Mouse (Mus musculus): Measurements from ENCODE around the gene Oscp1. TPM values are rescaled to one million over a fixed set of nuclear protein-coding genes. Genes with fewer than 3 reads are reported as not detected.

Gene Oscp1
- polyA plus RNA-seq, 1 experiment: 11.1 TPM

GRCm38 (mm10) chr4:126109613-126110373 is 51.4 kb downstream of the Oscp1 start:
- no peak for TF ChIP-seq FOSL1 (IDR thresholded peaks at IDR 0.05; ENCODE audit: insufficient read depth, low read length, poor library complexity, severe bottlenecking)
- TF ChIP-seq USF1 (IDR thresholded peaks at IDR 0.05; ENCODE audit: low read depth): peak; percentile 41
- TF ChIP-seq MYOD1 (IDR thresholded peaks at IDR 0.05; ENCODE audit: control insufficient read depth, insufficient read length, low read depth): peak; percentile 21
- TF ChIP-seq MAX (IDR thresholded peaks at IDR 0.05): peak; percentile 34
- no peak for TF ChIP-seq MYOG (IDR thresholded peaks at IDR 0.05; ENCODE audit: control insufficient read depth, extremely low read depth, insufficient read length)
- no peak for TF ChIP-seq CEBPB (IDR thresholded peaks at IDR 0.05; ENCODE audit: low read depth)
- Histone ChIP-seq H3K36me3 (ENCODE audit: control insufficient read depth, insufficient read depth) (peaks cover 6% of the 10 kb centered on the region), H3K79me2 (ENCODE audit: control insufficient read depth, insufficient read depth) (peaks cover 86% of the 10 kb centered on the region), H3K4me3 (ENCODE audit: insufficient read depth, poor library complexity, severe bottlenecking) (no peak overlapping the region), H3ac (ENCODE audit: control insufficient read depth, insufficient read length, low read depth) (peak overlapping the region; percentile 68), H3K27me3 (ENCODE audit: control insufficient read depth, insufficient read depth, insufficient read length) (no peaks in the 10 kb centered on the region), H3K79me3 (ENCODE audit: low read depth) (peaks cover 62% of the 10 kb centered on the region)

GRCm38 (mm10) chr4:126110374-126111152 is 52.2 kb downstream of the Oscp1 start:
- no peak overlapping the region for H3K4me3 ChIP-seq (ENCODE audit: insufficient read depth, poor library complexity, severe bottlenecking)

GRCm38 (mm10) chr4:126111153-126111549 is 52.8 kb downstream of the Oscp1 start:
- H3K27me3 ChIP-seq (ENCODE audit: control insufficient read depth, insufficient read depth, insufficient read length): no peaks in the 10 kb centered on the region
- peaks cover 58% of the 10 kb centered on the region for H3K79me3 ChIP-seq (ENCODE audit: low read depth)
- TF ChIP-seq CTCF (IDR thresholded peaks at IDR 0.05; ENCODE audit: control insufficient read depth, insufficient read depth, insufficient read length): no peak
- no peak for TF ChIP-seq USF1 (IDR thresholded peaks at IDR 0.05; ENCODE audit: low read depth)
- TF ChIP-seq CEBPB (IDR thresholded peaks at IDR 0.05; ENCODE audit: low read depth): no peak
- TF ChIP-seq MAX (IDR thresholded peaks at IDR 0.05): no peak
- peak; percentile 94 for TF ChIP-seq MYOD1 (IDR thresholded peaks at IDR 0.05; ENCODE audit: control insufficient read depth, insufficient read length, low read depth)
- TF ChIP-seq FOSL1 (IDR thresholded peaks at IDR 0.05; ENCODE audit: insufficient read depth, low read length, poor library complexity, severe bottlenecking): no peak
- no peak for TF ChIP-seq MYOG (IDR thresholded peaks at IDR 0.05; ENCODE audit: control insufficient read depth, extremely low read depth, insufficient read length)
- peaks cover 86% of the 10 kb centered on the region for H3K79me2 ChIP-seq (ENCODE audit: control insufficient read depth, insufficient read depth)
- peak overlapping the region; percentile 9 for H3ac ChIP-seq (ENCODE audit: control insufficient read depth, insufficient read length, low read depth)
- no peak overlapping the region for H3K4me3 ChIP-seq (ENCODE audit: insufficient read depth, poor library complexity, severe bottlenecking)
- peaks cover 6% of the 10 kb centered on the region for H3K36me3 ChIP-seq (ENCODE audit: control insufficient read depth, insufficient read depth)

More at GRCm38 (mm10) chr4:126110374-126111152, 52.2 kb downstream of the Oscp1 start:
- Histone ChIP-seq H3ac (ENCODE audit: control insufficient read depth, insufficient read length, low read depth) (peak overlapping the region; percentile 68), H3K27me3 (ENCODE audit: control insufficient read depth, insufficient read depth, insufficient read length) (no peaks in the 10 kb centered on the region), H3K79me3 (ENCODE audit: low read depth) (peaks cover 63% of the 10 kb centered on the region), H3K79me2 (ENCODE audit: control insufficient read depth, insufficient read depth) (peaks cover 86% of the 10 kb centered on the region), H3K36me3 (ENCODE audit: control insufficient read depth, insufficient read depth) (peaks cover 6% of the 10 kb centered on the region)
- peak; percentile 93 for TF ChIP-seq USF1 (IDR thresholded peaks at IDR 0.05; ENCODE audit: low read depth)
- no peak for TF ChIP-seq MYOD1 (IDR thresholded peaks at IDR 0.05; ENCODE audit: control insufficient read depth, insufficient read length, low read depth)
- peak; percentile 98 for TF ChIP-seq MAX (IDR thresholded peaks at IDR 0.05)
- no peak for TF ChIP-seq MYOG (IDR thresholded peaks at IDR 0.05; ENCODE audit: control insufficient read depth, extremely low read depth, insufficient read length)
- TF ChIP-seq FOSL1 (IDR thresholded peaks at IDR 0.05; ENCODE audit: insufficient read depth, low read length, poor library complexity, severe bottlenecking): peak; percentile 55
- TF ChIP-seq CEBPB (IDR thresholded peaks at IDR 0.05; ENCODE audit: low read depth): peak; percentile 79
- no peak for TF ChIP-seq CTCF (IDR thresholded peaks at IDR 0.05; ENCODE audit: control insufficient read depth, insufficient read depth, insufficient read length)

- Histone ChIP-seq H3K36me3 (ENCODE audit: control insufficient read depth, insufficient read depth) (peaks cover 6% of the 10 kb centered on the region), H3K79me2 (ENCODE audit: control insufficient read depth, insufficient read depth) (peaks cover 86% of the 10 kb centered on the region), H3K4me3 (ENCODE audit: insufficient read depth, poor library complexity, severe bottlenecking) (no peak overlapping the region), H3K27me3 (ENCODE audit: control insufficient read depth, insufficient read depth, insufficient read length) (no peaks in the 10 kb centered on the region), H3K79me3 (ENCODE audit: low read depth) (peaks cover 44% of the 10 kb centered on the region), H3ac (ENCODE audit: control insufficient read depth, insufficient read length, low read depth) (no peak overlapping the region)
- TF ChIP-seq MYOG (IDR thresholded peaks at IDR 0.05; ENCODE audit: control insufficient read depth, extremely low read depth, insufficient read length): no peak
- no peak for TF ChIP-seq CEBPB (IDR thresholded peaks at IDR 0.05; ENCODE audit: low read depth)
- no peak for TF ChIP-seq FOSL1 (IDR thresholded peaks at IDR 0.05; ENCODE audit: insufficient read depth, low read length, poor library complexity, severe bottlenecking)
- no peak for TF ChIP-seq CTCF (IDR thresholded peaks at IDR 0.05; ENCODE audit: control insufficient read depth, insufficient read depth, insufficient read length)
- no peak for TF ChIP-seq USF1 (IDR thresholded peaks at IDR 0.05; ENCODE audit: low read depth)
- TF ChIP-seq MYOD1 (IDR thresholded peaks at IDR 0.05; ENCODE audit: control insufficient read depth, insufficient read length, low read depth): no peak
- TF ChIP-seq MAX (IDR thresholded peaks at IDR 0.05): no peak
Measured at GRCm38 (mm10) chr4:126113243-126113642, 54.9 kb downstream of the Oscp1 start.

GRCm38 (mm10) chr4:126113943-126114342 is 55.6 kb downstream of the Oscp1 start:
- Histone ChIP-seq H3ac (ENCODE audit: control insufficient read depth, insufficient read length, low read depth) (no peak overlapping the region), H3K4me3 (ENCODE audit: insufficient read depth, poor library complexity, severe bottlenecking) (no peak overlapping the region), H3K79me2 (ENCODE audit: control insufficient read depth, insufficient read depth) (peaks cover 86% of the 10 kb centered on the region), H3K36me3 (ENCODE audit: control insufficient read depth, insufficient read depth) (peaks cover 12% of the 10 kb centered on the region), H3K79me3 (ENCODE audit: low read depth) (peaks cover 40% of the 10 kb centered on the region), H3K27me3 (ENCODE audit: control insufficient read depth, insufficient read depth, insufficient read length) (no peaks in the 10 kb centered on the region)
- peak; percentile 24 for TF ChIP-seq CTCF (IDR thresholded peaks at IDR 0.05; ENCODE audit: control insufficient read depth, insufficient read depth, insufficient read length)
- TF ChIP-seq MYOG (IDR thresholded peaks at IDR 0.05; ENCODE audit: control insufficient read depth, extremely low read depth, insufficient read length): no peak

All from C2C12 (cell line).